Mouse (Mus musculus) hindbrain, embryonic 10.5 days (tissue): ENCODE data around the gene Scyl2. TPM values are rescaled to one million over a fixed set of nuclear protein-coding genes. Genes with fewer than 3 reads are reported as not detected.

ENCODE experiments used
- DNase-seq: peaks from one replicate; pipeline ENCODE4 v3.0.0-alpha.2; 2017; ENCODE audit warnings: low spot score
- H3K27ac ChIP-seq: fragments of 300-500 bp; sonication (generic); 2 replicates; pipeline ENCODE4 v1.5.1; 2016; ENCODE audit warnings: mild to moderate bottlenecking, moderate library complexity
- H3K27me3 ChIP-seq: fragments of 300-500 bp; sonication (generic); 2 replicates; pipeline ENCODE4 v1.6.1; 2016; ENCODE audit warnings: mild to moderate bottlenecking; ENCODE audit not compliant: poor library complexity, insufficient read depth, severe bottlenecking
- H3K36me3 ChIP-seq: fragments of 300-500 bp; sonication (generic); 2 replicates; pipeline ENCODE4 v1.6.1; 2016; ENCODE audit warnings: mild to moderate bottlenecking, moderate library complexity
- H3K4me1 ChIP-seq: fragments of 300-500 bp; sonication (generic); replicated peaks from 2 replicates; pipeline ENCODE4 v1.6.1; 2016; ENCODE audit warnings: mild to moderate bottlenecking
- H3K4me3 ChIP-seq: fragments of 300-500 bp; sonication (generic); 2 replicates; pipeline ENCODE4 v1.5.1; 2016; ENCODE audit warnings: mild to moderate bottlenecking, moderate library complexity
- H3K9me3 ChIP-seq: fragments of 300-500 bp; sonication (generic); 2 replicates; pipeline ENCODE4 v1.6.1; 2016; ENCODE audit warnings: mild to moderate bottlenecking, moderate library complexity
- WGBS: fragments of 180-500 bp; shearing (Covaris S2); methylation state at CpG from one replicate; pipeline ENCODE4 v1.1.7; 2016; 5-methylcytosine and 5-hydroxymethylcytosine counted together
- polyA plus RNA-seq: library from polyadenylated mRNA; unstranded; fragments of >200 nt; fragmentation: Nextera tagmentation; extraction: Ambion mirVana; gene quantifications from 2 replicates; pipeline ENCODE4 v1.2.1, GENCODE M21; 2016

The Scyl2 gene
- polyA plus RNA-seq, 1 experiment from 2014 or later, result 8.3 TPM

- H3K36me3 ChIP-seq, result peaks cover 24% of the 10 kb centered on the region
- 93% methylated on average over 7 of the region's 7 CpGs for WGBS
- H3K4me1 ChIP-seq, result no peaks in the 10 kb centered on the region
- H3K27ac ChIP-seq, result no peak overlapping the region
- H3K27me3 ChIP-seq, result no peaks in the 10 kb centered on the region
- no peak for DNase-seq
- H3K4me3 ChIP-seq, result no peak overlapping the region
- no peaks in the 10 kb centered on the region for H3K9me3 ChIP-seq
These were observed 18.5 kb downstream of the Scyl2 start for GRCm38 (mm10) chr10:89667571-89667970.

GRCm38 (mm10) chr10:89665679-89666078 is 20.4 kb downstream of the Scyl2 start:
- DNase-seq, result no peak
- H3K4me3 ChIP-seq, result no peak overlapping the region
- H3K9me3 ChIP-seq, result no peaks in the 10 kb centered on the region
- H3K4me1 ChIP-seq, result no peaks in the 10 kb centered on the region
- WGBS, result 90% methylated on average over 9 of the region's 9 CpGs
- H3K36me3 ChIP-seq, result peaks cover 38% of the 10 kb centered on the region
- no peak overlapping the region for H3K27ac ChIP-seq
- no peaks in the 10 kb centered on the region for H3K27me3 ChIP-seq

- Histone ChIP-seq H3K4me3 (no peak overlapping the region), H3K27ac (no peak overlapping the region), H3K4me1 (no peaks in the 10 kb centered on the region), H3K27me3 (no peaks in the 10 kb centered on the region), H3K9me3 (no peaks in the 10 kb centered on the region), H3K36me3 (peaks cover 41% of the 10 kb centered on the region)
- DNase-seq, result no peak
- 92% methylated on average over 8 of the region's 8 CpGs for WGBS
These were observed 21.0 kb downstream of the Scyl2 start for GRCm38 (mm10) chr10:89664977-89665645.

- no peaks in the 10 kb centered on the region for H3K9me3 ChIP-seq
- H3K4me1 ChIP-seq, result no peaks in the 10 kb centered on the region
- H3K27me3 ChIP-seq, result no peaks in the 10 kb centered on the region
- no peak overlapping the region for H3K27ac ChIP-seq
- H3K4me3 ChIP-seq, result no peak overlapping the region
- 94% methylated on average over 5 of the region's 5 CpGs for WGBS
- DNase-seq, result no peak
- H3K36me3 ChIP-seq, result peaks cover 94% of the 10 kb centered on the region
These were observed 29.7 kb downstream of the Scyl2 start for GRCm38 (mm10) chr10:89656366-89656765.

GRCm38 (mm10) chr10:89652912-89653311 is 33.2 kb downstream of the Scyl2 start:
- Histone ChIP-seq H3K36me3 (peaks cover 95% of the 10 kb centered on the region), H3K27ac (no peak overlapping the region)
- 92% methylated on average over 8 of the region's 8 CpGs for WGBS

GRCm38 (mm10) chr10:89651691-89652090 is 34.4 kb downstream of the Scyl2 start:
- Histone ChIP-seq H3K27ac (no peak overlapping the region), H3K27me3 (no peaks in the 10 kb centered on the region), H3K4me3 (no peak overlapping the region), H3K4me1 (no peaks in the 10 kb centered on the region), H3K36me3 (peaks cover 91% of the 10 kb centered on the region), H3K9me3 (no peaks in the 10 kb centered on the region)
- WGBS, result 96% methylated on average over 1 of the region's 1 CpGs
- DNase-seq, result no peak

More at GRCm38 (mm10) chr10:89652912-89653311, 33.2 kb downstream of the Scyl2 start:
- Histone ChIP-seq H3K4me3 (no peak overlapping the region), H3K9me3 (no peaks in the 10 kb centered on the region), H3K27me3 (no peaks in the 10 kb centered on the region), H3K4me1 (no peaks in the 10 kb centered on the region)
- DNase-seq, result no peak

GRCm38 (mm10) chr10:89646918-89647317 is 39.2 kb downstream of the Scyl2 start:
- Histone ChIP-seq H3K4me1 (no peaks in the 10 kb centered on the region), H3K36me3 (peaks cover 92% of the 10 kb centered on the region), H3K4me3 (no peak overlapping the region), H3K27ac (no peak overlapping the region), H3K9me3 (no peaks in the 10 kb centered on the region), H3K27me3 (no peaks in the 10 kb centered on the region)
- WGBS, result 95% methylated on average over 9 of the region's 9 CpGs
- no peak for DNase-seq

- no peak overlapping the region for H3K27ac ChIP-seq
- WGBS, result 95% methylated on average over 3 of the region's 3 CpGs
- DNase-seq, result no peak
These were observed 49.1 kb downstream of the Scyl2 start for GRCm38 (mm10) chr10:89637001-89637400.

GRCm38 (mm10) chr10:89635018-89635417 is 51.1 kb downstream of the Scyl2 start:
- no peak overlapping the region for H3K4me3 ChIP-seq
- no peaks in the 10 kb centered on the region for H3K9me3 ChIP-seq
- peaks cover 19% of the 10 kb centered on the region for H3K36me3 ChIP-seq
- no peaks in the 10 kb centered on the region for H3K4me1 ChIP-seq
- 91% methylated on average over 5 of the region's 5 CpGs for WGBS
- H3K27ac ChIP-seq, result no peak overlapping the region
- no peak for DNase-seq
- H3K27me3 ChIP-seq, result no peaks in the 10 kb centered on the region

More at GRCm38 (mm10) chr10:89637001-89637400, 49.1 kb downstream of the Scyl2 start:
- peaks cover 38% of the 10 kb centered on the region for H3K36me3 ChIP-seq
- no peak overlapping the region for H3K4me3 ChIP-seq
- H3K9me3 ChIP-seq, result no peaks in the 10 kb centered on the region
- H3K27me3 ChIP-seq, result no peaks in the 10 kb centered on the region
- no peaks in the 10 kb centered on the region for H3K4me1 ChIP-seq

GRCm38 (mm10) chr10:89633736-89634426 is 52.2 kb downstream of the Scyl2 start:
- H3K9me3 ChIP-seq, result no peaks in the 10 kb centered on the region
- WGBS, result 93% methylated on average over 7 of the region's 7 CpGs
- no peak overlapping the region for H3K4me3 ChIP-seq
- H3K27me3 ChIP-seq, result no peaks in the 10 kb centered on the region
- H3K36me3 ChIP-seq, result peaks cover 7% of the 10 kb centered on the region
- H3K27ac ChIP-seq, result no peak overlapping the region
- H3K4me1 ChIP-seq, result no peaks in the 10 kb centered on the region
- no peak for DNase-seq

- no peaks in the 10 kb centered on the region for H3K4me1 ChIP-seq
- DNase-seq, result no peak
- no peak overlapping the region for H3K27ac ChIP-seq
- H3K9me3 ChIP-seq, result no peaks in the 10 kb centered on the region
- WGBS, result 89% methylated on average over 4 of the region's 4 CpGs
- no peaks in the 10 kb centered on the region for H3K27me3 ChIP-seq
- no peak overlapping the region for H3K4me3 ChIP-seq
- no peaks in the 10 kb centered on the region for H3K36me3 ChIP-seq
These were observed 53.0 kb downstream of the Scyl2 start for GRCm38 (mm10) chr10:89633121-89633520.

- Histone ChIP-seq H3K9me3 (no peaks in the 10 kb centered on the region), H3K36me3 (no peaks in the 10 kb centered on the region), H3K27me3 (no peaks in the 10 kb centered on the region), H3K27ac (no peak overlapping the region), H3K4me3 (no peak overlapping the region), H3K4me1 (no peaks in the 10 kb centered on the region)
- DNase-seq, result no peak
- 73% methylated on average over 5 of the region's 5 CpGs for WGBS
These were observed 54.3 kb downstream of the Scyl2 start for GRCm38 (mm10) chr10:89631831-89632230.

- Histone ChIP-seq H3K9me3 (no peaks in the 10 kb centered on the region), H3K4me1 (no peaks in the 10 kb centered on the region), H3K36me3 (no peaks in the 10 kb centered on the region), H3K27ac (no peak overlapping the region), H3K27me3 (no peaks in the 10 kb centered on the region), H3K4me3 (no peak overlapping the region)
- 95% methylated on average over 1 of the region's 1 CpGs for WGBS
- no peak for DNase-seq
These were observed 55.5 kb downstream of the Scyl2 start for GRCm38 (mm10) chr10:89630564-89630963.
